In the genomic region with DNA sequence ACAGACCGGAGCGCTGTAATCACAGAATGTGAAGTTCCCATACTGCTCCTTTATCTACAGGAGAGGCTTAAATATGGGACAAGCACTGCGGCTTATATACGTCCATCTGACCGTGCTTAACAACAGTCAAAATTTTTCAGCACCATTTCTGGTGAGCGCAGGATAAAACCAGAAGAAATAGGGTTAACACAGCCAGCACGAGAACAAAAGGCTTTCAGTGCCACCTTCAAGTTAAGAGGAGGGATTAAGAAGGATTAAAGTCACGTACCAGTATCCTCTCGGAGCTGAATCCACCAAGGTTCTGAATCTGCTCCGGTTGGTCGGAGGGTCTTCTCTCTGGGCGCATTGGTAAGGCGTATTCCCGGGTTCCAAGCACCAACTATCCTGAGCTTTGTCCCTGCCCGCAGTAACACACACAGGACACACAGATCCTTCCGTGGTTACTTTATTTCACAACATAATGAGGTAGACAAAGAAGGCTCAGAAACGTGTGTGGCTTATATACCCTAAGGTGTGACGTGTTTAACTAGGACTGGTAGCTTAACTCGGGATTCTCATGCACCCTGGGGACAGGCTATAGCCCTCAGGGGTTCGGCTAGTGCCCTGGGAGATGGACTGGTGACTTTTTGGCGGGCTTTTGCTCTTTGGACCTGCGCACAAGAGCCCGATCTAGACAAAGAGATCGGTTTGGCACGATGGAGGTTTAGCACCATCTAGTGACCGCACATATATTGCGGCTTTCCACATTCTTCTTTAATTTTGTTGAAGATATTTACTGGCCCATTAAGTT, we compare ENCODE assay signal across 9 mouse cellular contexts. TPM values are rescaled to one million over a fixed set of nuclear protein-coding genes. Genes with fewer than 3 reads are reported as not detected.
A peak's percentile ranks its signal among the peaks of the same experiment; 100 is the strongest.
DNase-seq lines count a peak whose midpoint lies in the region; ATAC-seq lines count a peak whose summit lies in the region.
"Not testable (repeated sequence)": the region's sequence is repeated elsewhere in the genome, so short reads cannot be mapped to it uniquely, and the experiment has no call there.
"Had no signal": no experiment of that assay in that cellular context is flagged by ENCODE, and none has a peak within 500 bp of the region (broad histone marks: within the 10 kb centered on the region; RNA-seq: fewer than 3 reads in every experiment).

No protein-coding gene starts in this region.

- peak overlapping the region; percentile 57 for H3K4me2 ChIP-seq in embryonic facial prominence, embryonic 13.5 days
- peak overlapping the region; percentile 46 for H3K4me2 ChIP-seq in heart, embryonic 11.5 days
- peak overlapping the region; percentile 45 for H3K4me2 ChIP-seq in limb, embryonic 12.5 days

- H3K27me3 ChIP-seq in embryonic facial prominence, embryonic 13.5 days; heart, embryonic 11.5 days (ENCODE audit: control insufficient read depth, insufficient read depth, low read length); limb, embryonic 12.5 days: not testable (repeated sequence)

- not testable (repeated sequence) for H3K36me3 ChIP-seq in embryonic facial prominence, embryonic 13.5 days; heart, embryonic 11.5 days (ENCODE audit: control insufficient read depth, insufficient read depth, low read length); limb, embryonic 12.5 days

- not testable (repeated sequence) for H3K9me3 ChIP-seq in embryonic facial prominence, embryonic 13.5 days; heart, embryonic 11.5 days (replicated peaks; ENCODE audit: control insufficient read depth, low read length)
- H3K9me3 ChIP-seq in limb, embryonic 12.5 days: peaks cover 12% of the 10 kb centered on the region

- not testable (repeated sequence) for ATAC-seq in embryonic facial prominence, embryonic 13.5 days (ENCODE audit: insufficient number of reproducible peaks, insufficient read depth, low FRiP score, low TSS enrichment, low read depth); heart, embryonic 11.5 days (replicated peaks; ENCODE audit: insufficient number of reproducible peaks, low FRiP score, low TSS enrichment)
- peak; percentile 83 for ATAC-seq in limb, embryonic 12.5 days (ENCODE audit: insufficient number of reproducible peaks, insufficient read depth, low FRiP score, low TSS enrichment, low read depth)

- H3K27ac ChIP-seq in embryonic facial prominence, embryonic 13.5 days; heart, embryonic 11.5 days (ENCODE audit: low read depth, low read length): not testable (repeated sequence)
- 0 out of 2 replicates have a peak overlapping the region, but pooled peaks have one; percentile 45 for H3K27ac ChIP-seq in limb, embryonic 12.5 days

- H3K4me3 ChIP-seq in embryonic facial prominence, embryonic 13.5 days: peak overlapping the region; percentile 38
- H3K4me3 ChIP-seq in heart, embryonic 11.5 days (ENCODE audit: low read depth, low read length): peak overlapping the region; percentile 26; the same call in 1 of the 2 replicates
- H3K4me3 ChIP-seq in limb, embryonic 12.5 days (replicated peaks): peak overlapping the region; percentile 29

- peak; percentile 60 for DNase-seq in adrenal gland, adult 2 months
- peak; percentile 16 for DNase-seq in induced T-regulatory cell, adult 2 months (ENCODE audit: low read depth)
- DNase-seq in mesoderm, embryonic 11.5 days (ENCODE audit: low read depth, low spot score): peak; percentile 0
- peak; percentile 77 for DNase-seq in retina, postnatal 1 day

- peak overlapping the region; percentile 72 for H3K9ac ChIP-seq in embryonic facial prominence, embryonic 13.5 days
- peak overlapping the region; percentile 59 for H3K9ac ChIP-seq in heart, embryonic 11.5 days (ENCODE audit: low read depth, low read length)
- peak overlapping the region; percentile 45 for H3K9ac ChIP-seq in limb, embryonic 12.5 days (replicated peaks)

- 33% methylated on average over 27 of the region's 27 CpGs for WGBS in embryonic facial prominence, embryonic 13.5 days
- WGBS in heart, embryonic 11.5 days (ENCODE audit: insufficient replicate concordance): 41% methylated on average over 27 of the region's 27 CpGs
- 44% methylated on average over 27 of the region's 27 CpGs for WGBS in limb, embryonic 12.5 days

- not testable (repeated sequence) for H3K4me1 ChIP-seq in embryonic facial prominence, embryonic 13.5 days; heart, embryonic 11.5 days (ENCODE audit: control insufficient read depth, insufficient read depth, low read length); limb, embryonic 12.5 days (replicated peaks)

RNA-seq across cellular contexts. Expression of gene Olfr161, which starts 41.9 kb away (rescaled TPM):
- not detected for total RNA-seq in adrenal gland, adult 2 months (2021)
- not detected in 2 replicates for polyA plus RNA-seq in adrenal gland, adult 2 months (2012; rRNA removed)
- 0.04 TPM in 1 of 2 replicates, not detected in the other for polyA plus RNA-seq in embryonic facial prominence, embryonic 13.5 days (2015; fragmentation: Nextera tagmentation; extraction: Ambion mirVana)
- polyA plus RNA-seq in heart, embryonic 11.5 days (2014; fragmentation: Nextera tagmentation; extraction: Ambion mirVana): not detected in 2 replicates
- not detected in 2 replicates for polyA plus RNA-seq in limb, embryonic 12.5 days (2016; fragmentation: Nextera tagmentation; extraction: Ambion mirVana)
- total RNA-seq: gastrocnemius, adult 8-10 months; layer of hippocampus, postnatal 36 days had no signal

Comparison
In these comparisons a context has a peak if more than half of its experiments do, and no peak if none do; other contexts are left out.
1. DNase-seq: peak in every context shown above with its lines; median percentile 77 in retina, postnatal 1 day; 60 in adrenal gland, adult 2 months; 16 in induced T-regulatory cell, adult 2 months; 0 in mesoderm, embryonic 11.5 days.